Mouse (Mus musculus) myocyte (in vitro differentiated cells): ENCODE results near the gene Esp22.
"Not testable (repeated sequence)": the region's sequence is repeated elsewhere in the genome, so short reads cannot be mapped to it uniquely, and the experiment has no call there.

ENCODE experiments used
- CEBPB ChIP-seq: IDR thresholded peaks from 2 replicates; pipeline ENCODE4 v1.6.1; 2011; ENCODE audit warnings: mild to moderate bottlenecking, moderate library complexity; ENCODE audit not compliant: poor library complexity, insufficient read depth, severe bottlenecking
- MAX ChIP-seq: IDR thresholded peaks from one replicate; pipeline ENCODE4 v1.6.1; 2011; ENCODE audit warnings: low read depth, mild to moderate bottlenecking, control low read depth
- MYOD1 ChIP-seq, 3 experiments: IDR thresholded peaks; one replicate each; pipeline ENCODE4 v1.6.1; 2011; ENCODE audit warnings: control low read depth in 2 of 3, low read depth in 2 of 3, mild to moderate bottlenecking in 2 of 3, moderate library complexity in 1 of 3; ENCODE audit not compliant: insufficient read length in 2 of 3, control insufficient read depth in 1 of 3
- MYOG ChIP-seq, 3 experiments: IDR thresholded peaks; one replicate each; pipeline ENCODE4 v1.6.1; 2011; ENCODE audit warnings: control low read depth in 2 of 3, low read depth in 2 of 3, mild to moderate bottlenecking in 2 of 3; ENCODE audit not compliant: insufficient read length in 2 of 3, control insufficient read depth in 1 of 3, insufficient read depth in 1 of 3
- POLR2A ChIP-seq: IDR thresholded peaks from one replicate; pipeline ENCODE4 v1.6.1; 2011; ENCODE audit warnings: low read depth, mild to moderate bottlenecking, control low read depth, moderate library complexity; ENCODE audit not compliant: insufficient read length
- POLR2AphosphoS2 ChIP-seq: IDR thresholded peaks from one replicate; pipeline ENCODE4 v1.6.1; 2011; ENCODE audit warnings: low read depth, control low read depth; ENCODE audit not compliant: insufficient read length
- REST ChIP-seq: IDR thresholded peaks from one replicate; pipeline ENCODE4 v1.6.1; 2011; ENCODE audit warnings: mild to moderate bottlenecking, control low read depth, moderate library complexity; ENCODE audit not compliant: insufficient read depth, insufficient read length
- TCF12 ChIP-seq: IDR thresholded peaks from one replicate; pipeline ENCODE4 v1.6.1; 2011; ENCODE audit warnings: mild to moderate bottlenecking, control low read depth; ENCODE audit not compliant: poor library complexity, insufficient read depth, severe bottlenecking
- TCF3 ChIP-seq: IDR thresholded peaks from one replicate; pipeline ENCODE4 v1.6.1; 2011; ENCODE audit warnings: low read depth, control low read depth; ENCODE audit not compliant: insufficient read length
- USF1 ChIP-seq: IDR thresholded peaks from one replicate; pipeline ENCODE4 v1.6.1; 2011; ENCODE audit warnings: low read depth, mild to moderate bottlenecking, control low read depth, moderate library complexity

DNA sequence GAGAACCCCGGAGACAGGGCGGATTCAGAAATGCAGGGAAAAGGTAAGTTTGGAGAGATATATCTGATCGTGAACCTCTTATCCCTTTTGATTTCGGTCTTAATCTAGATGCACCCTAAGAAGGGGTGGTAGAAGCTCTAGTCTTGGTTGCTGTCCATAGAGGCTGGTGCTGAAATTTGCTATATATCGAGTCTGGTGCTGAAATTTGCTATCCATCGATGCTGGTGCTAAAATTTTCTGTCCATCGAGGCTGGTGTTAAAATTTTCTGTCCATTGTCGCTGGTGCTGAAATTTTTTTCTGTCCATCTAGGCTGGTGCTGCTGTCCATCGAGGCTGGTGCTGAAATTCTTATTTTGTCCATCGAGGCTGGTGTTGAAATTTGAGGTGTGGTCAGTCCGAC, 12.0 kb downstream of the Esp22 start:
- not testable (repeated sequence) for TF ChIP-seq REST; POLR2A; TCF12; MYOG (IDR thresholded peaks at IDR 0.05; ENCODE audit: control insufficient read depth in 1 of 3, insufficient read depth in 1 of 3, insufficient read length in 2 of 3, low read depth in 2 of 3); USF1; CEBPB; TCF3; MYOD1 (IDR thresholded peaks at IDR 0.05; ENCODE audit: control insufficient read depth in 1 of 3, insufficient read length in 2 of 3, low read depth in 2 of 3); MAX; POLR2AphosphoS2
